Mouse (Mus musculus) urinary bladder, postnatal 36 days (tissue): ENCODE measurements around the gene Taar7f.
"Not testable (repeated sequence)": the region's sequence is repeated elsewhere in the genome, so short reads cannot be mapped to it uniquely, and the experiment has no call there.

Source experiments
- DNase-seq, 2 experiments: peaks; one replicate each; pipeline ENCODE4 v3.0.0; 2022; ENCODE audit warnings: low spot score in 2 of 2, mixed read lengths in 1 of 2

The Taar7f gene

GRCm38 (mm10) chr10:24049210-24049609, at the start of gene Taar7f:
Gene Taar7f (plus strand): TSS chr10:24049510.
- DNase-seq: no peak

GRCm38 (mm10) chr10:23999639-24000038, 49.7 kb upstream of the Taar7f start, which contains the start of gene Taar7b:
Gene Taar7b (plus strand): TSS chr10:23999939.
- no peak for DNase-seq

- no peak for DNase-seq
Measured at GRCm38 (mm10) chr10:24006442-24006841, 42.9 kb upstream of the Taar7f start.

- DNase-seq: no peak
Measured at GRCm38 (mm10) chr10:24007034-24007433, 42.3 kb upstream of the Taar7f start.

- no peak for DNase-seq
Measured at GRCm38 (mm10) chr10:24008143-24008542, 41.2 kb upstream of the Taar7f start.

- DNase-seq: no peak
Measured at GRCm38 (mm10) chr10:24026922-24027321, 22.4 kb upstream of the Taar7f start, which contains the start of gene Taar7d. Gene Taar7d (plus strand): TSS chr10:24027222.

GRCm38 (mm10) chr10:24031347-24031746, 18.0 kb upstream of the Taar7f start:
- DNase-seq: no peak

- DNase-seq: no peak
Measured at GRCm38 (mm10) chr10:24037314-24037713, 12.0 kb upstream of the Taar7f start, which contains the start of gene Taar7e. Gene Taar7e (plus strand): TSS chr10:24037614.

GRCm38 (mm10) chr10:24040120-24040869, 9.0 kb upstream of the Taar7f start:
- no peak for DNase-seq

GRCm38 (mm10) chr10:24052039-24052438, 2.7 kb downstream of the Taar7f start:
- no peak for DNase-seq

GRCm38 (mm10) chr10:24058986-24059385, 9.7 kb downstream of the Taar7f start:
- DNase-seq: no peak

- DNase-seq: not testable (repeated sequence)
Measured at GRCm38 (mm10) chr10:24074751-24075150, 25.4 kb downstream of the Taar7f start.

- not testable (repeated sequence) for DNase-seq
Measured at GRCm38 (mm10) chr10:24076200-24076599, 26.9 kb downstream of the Taar7f start, which contains the start of gene Taar8a. Gene Taar8a (plus strand): TSS chr10:24076500.

GRCm38 (mm10) chr10:24080166-24080565, 30.9 kb downstream of the Taar7f start:
- DNase-seq: peak; percentile 19 to 33

GRCm38 (mm10) chr10:24085936-24086335, 36.6 kb downstream of the Taar7f start:
- DNase-seq: no peak

- DNase-seq: no peak
Measured at GRCm38 (mm10) chr10:24086555-24086954, 37.2 kb downstream of the Taar7f start.

- no peak for DNase-seq
Measured at GRCm38 (mm10) chr10:24087168-24087567, 37.9 kb downstream of the Taar7f start.

- DNase-seq: no peak
Measured at GRCm38 (mm10) chr10:24092194-24092593, 42.9 kb downstream of the Taar7f start, which contains the start of gene Taar8b. Gene Taar8b (minus strand): TSS chr10:24092294.

- not testable (repeated sequence) for DNase-seq
Measured at GRCm38 (mm10) chr10:24097010-24097409, 47.7 kb downstream of the Taar7f start.
